Mouse (Mus musculus): ENCODE measurements around the gene Cfl2.

DNA sequence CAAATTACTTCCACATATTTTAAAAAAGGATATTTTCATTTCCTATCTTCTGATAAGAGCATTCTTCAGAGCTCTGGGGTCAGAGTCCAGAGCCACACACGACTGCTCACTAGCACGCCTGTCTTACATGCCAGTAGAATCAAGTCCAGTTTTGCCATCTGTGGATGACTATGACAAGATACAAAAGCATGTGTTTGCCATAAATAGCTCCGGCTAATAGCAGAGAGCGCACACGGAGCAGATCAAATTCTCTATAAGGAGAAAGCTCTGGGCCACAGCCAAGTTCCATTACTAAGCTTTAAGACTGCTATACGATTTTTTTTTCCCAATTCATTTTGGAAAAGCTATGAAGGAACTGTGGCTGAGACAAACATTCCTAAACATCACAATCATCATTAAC lies 3.1 kb downstream of the Cfl2 start:
- TF ChIP-seq CTCF (IDR thresholded peaks at IDR 0.05) (no peak), EP300 (IDR thresholded peaks at IDR 0.05) (no peak)
